Mouse (Mus musculus) adrenal gland, postnatal 4 days (tissue): ENCODE data around the gene Hcfc1. TPM values are rescaled to one million over a fixed set of nuclear protein-coding genes. Genes with fewer than 3 reads are reported as not detected.

Experiments
- DNase-seq, 2 experiments: peaks; one replicate each; pipeline ENCODE4 v3.0.0; 2021 to 2022; ENCODE audit warnings: low spot score in 2 of 2, mixed read lengths in 2 of 2
- total RNA-seq, 2 experiments: library from RNA; stranded (reverse); gene quantifications; 2 replicates each; pipeline ENCODE4 v1.2.3; 2021

Hcfc1 gene
- total RNA-seq, 2 experiments from 2014 or later = 93.9 to 95.8 TPM

GRCm38 (mm10) chrX:73946896-73947295, 19.3 kb downstream of the Hcfc1 start:
- no peak for DNase-seq

DNA sequence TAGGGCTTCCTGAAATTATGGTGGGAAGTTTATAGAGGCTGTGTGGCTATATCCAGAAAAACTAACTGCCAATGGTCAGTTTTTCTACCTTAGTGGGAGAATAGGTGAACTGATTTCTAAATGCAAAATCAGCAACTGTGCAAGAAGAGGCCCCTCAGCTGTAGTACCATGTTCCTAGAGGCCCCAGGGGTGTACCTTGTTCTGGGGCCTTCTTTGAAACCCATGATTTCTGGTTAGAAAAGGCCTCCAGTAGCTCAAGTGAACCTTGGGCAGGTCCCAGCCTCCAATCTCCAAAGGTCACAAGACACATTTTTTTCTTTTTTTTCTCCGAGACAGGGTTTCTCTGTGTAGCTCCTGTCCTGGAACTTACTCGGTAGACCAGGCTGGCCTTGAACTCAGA, 23.9 kb downstream of the Hcfc1 start:
- no peak for DNase-seq

- no peak for DNase-seq
Measured at GRCm38 (mm10) chrX:73941860-73942259, 24.3 kb downstream of the Hcfc1 start.

GRCm38 (mm10) chrX:73931871-73932270, 34.3 kb downstream of the Hcfc1 start:
- no peak for DNase-seq

DNA sequence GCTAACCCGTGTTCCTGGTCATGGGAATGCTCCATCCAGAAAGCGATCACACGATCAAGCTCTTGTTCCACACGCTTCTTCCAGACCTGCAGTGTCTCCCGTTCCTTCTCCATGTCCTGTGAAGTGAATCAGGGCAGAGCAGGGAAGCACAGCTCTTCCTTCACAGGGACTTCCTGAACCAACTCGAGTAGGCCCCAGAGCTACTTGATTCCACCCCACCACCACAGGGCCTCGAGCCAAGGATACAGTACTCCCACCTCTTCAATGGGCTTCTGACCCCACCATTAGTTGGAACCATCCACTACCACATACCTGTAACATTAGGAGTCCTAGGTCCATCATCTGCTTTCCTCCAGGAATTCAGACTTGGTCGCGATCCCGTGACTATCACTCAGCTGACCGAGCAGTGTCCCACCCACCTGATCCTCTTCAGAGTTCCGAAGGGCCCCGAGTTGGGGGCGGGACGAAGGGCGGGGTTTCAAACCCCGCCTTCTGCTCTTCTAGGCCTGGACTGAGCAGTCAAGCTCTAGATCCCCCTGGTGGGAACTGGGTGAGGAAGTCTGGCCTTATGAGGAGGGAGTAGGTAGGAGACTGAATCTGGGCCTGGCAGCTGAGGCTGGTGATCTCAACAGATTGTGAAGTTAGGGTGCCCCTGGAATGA, 35.6 kb downstream of the Hcfc1 start, which contains the start of gene Renbp:
Gene Renbp (minus strand): TSS at position 449 of the 661 bp plus-strand sequence.
- DNase-seq = peak in 1 of 2 experiments; percentile 32

DNA sequence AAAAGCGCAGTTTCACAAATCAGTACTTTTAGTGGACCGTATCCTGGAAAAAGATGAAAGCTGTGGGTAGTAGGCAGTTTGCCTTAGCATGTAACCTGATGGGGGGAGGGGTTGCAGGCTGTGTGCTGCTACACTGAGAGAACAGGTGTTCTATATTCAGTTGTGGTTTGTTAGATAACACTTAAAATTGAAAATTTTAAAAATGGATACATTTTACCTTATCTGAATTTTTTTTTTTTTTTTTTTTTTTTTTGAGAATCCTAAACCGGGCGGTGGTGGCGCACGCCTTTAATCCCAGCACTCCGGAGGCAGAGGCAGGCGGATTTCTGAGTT, 43.6 kb downstream of the Hcfc1 start:
- DNase-seq = no peak

GRCm38 (mm10) chrX:73921823-73922549, 44.2 kb downstream of the Hcfc1 start, which contains the start of the genes Arhgap4 and Naa10:
TSS of gene Arhgap4 (minus strand) at chrX:73921870.
TSS of gene Naa10 (minus strand) at chrX:73921944.
- peak; percentile 56 to 71 for DNase-seq

- no peak for DNase-seq
Measured at GRCm38 (mm10) chrX:73921285-73921822, 44.8 kb downstream of the Hcfc1 start.

DNA sequence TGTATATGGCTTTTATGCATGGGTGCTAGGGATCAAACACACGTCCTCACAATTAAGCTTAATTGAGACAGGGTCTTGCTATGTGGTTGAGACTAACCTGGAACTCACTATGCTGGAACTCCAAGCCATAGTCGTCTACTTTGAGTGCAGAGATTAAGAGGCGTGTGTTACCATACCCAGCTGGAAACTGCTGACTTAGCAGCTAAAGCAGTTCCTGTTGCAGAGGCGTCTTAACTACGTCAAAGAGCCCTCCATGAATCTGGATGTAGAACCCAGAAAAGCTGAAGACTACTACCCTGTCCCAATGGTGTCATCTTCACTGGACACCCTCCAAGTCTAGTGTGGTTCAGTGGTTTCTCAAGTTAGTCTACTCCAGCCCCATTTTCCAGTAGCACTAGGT, 47.5 kb downstream of the Hcfc1 start:
- no peak for DNase-seq

- DNase-seq = no peak
Measured at GRCm38 (mm10) chrX:73916945-73917344, 49.2 kb downstream of the Hcfc1 start.

DNA sequence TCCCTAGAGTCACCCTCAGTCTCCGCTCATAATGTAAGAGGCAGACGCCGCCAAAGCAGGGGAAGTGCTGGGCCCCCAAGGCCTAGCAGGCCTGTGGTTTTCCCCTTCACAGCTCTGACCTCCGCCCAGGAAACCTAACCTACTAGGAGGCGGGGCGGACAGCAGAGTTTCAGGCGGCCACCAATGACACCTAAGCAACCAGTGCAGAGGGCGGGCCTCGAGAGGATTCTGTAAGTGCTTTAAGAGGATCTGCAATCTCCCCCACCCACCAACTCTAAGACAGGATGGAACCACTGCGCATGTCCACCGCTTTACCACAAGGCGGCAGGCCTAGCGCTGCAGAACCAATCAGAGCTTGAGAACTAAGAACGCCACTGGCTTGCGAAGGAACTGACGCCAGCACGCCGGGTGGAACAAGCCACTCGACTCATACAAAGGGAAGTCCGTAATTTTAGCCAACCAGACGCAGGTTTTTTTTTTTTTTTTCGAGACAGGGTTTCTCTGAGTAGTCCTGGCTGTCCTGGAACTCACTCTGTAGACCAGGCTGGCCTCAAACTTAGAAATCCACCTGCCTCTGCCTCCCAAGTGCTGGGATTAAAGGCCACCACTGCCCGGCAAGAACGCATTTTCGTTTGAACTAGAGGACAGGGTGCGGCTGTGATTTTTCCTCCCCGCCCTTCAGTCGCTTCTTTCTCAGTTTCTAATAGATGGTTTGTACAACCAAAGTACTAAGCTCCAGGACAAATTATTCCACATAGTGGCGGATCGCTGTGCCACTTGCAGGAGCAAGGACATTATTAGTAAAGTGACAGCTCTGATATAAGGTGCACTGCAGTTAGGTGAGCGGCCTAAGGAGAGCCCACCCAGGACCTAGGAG, 51.1 kb downstream of the Hcfc1 start:
- DNase-seq = peak; percentile 31 to 64

DNA sequence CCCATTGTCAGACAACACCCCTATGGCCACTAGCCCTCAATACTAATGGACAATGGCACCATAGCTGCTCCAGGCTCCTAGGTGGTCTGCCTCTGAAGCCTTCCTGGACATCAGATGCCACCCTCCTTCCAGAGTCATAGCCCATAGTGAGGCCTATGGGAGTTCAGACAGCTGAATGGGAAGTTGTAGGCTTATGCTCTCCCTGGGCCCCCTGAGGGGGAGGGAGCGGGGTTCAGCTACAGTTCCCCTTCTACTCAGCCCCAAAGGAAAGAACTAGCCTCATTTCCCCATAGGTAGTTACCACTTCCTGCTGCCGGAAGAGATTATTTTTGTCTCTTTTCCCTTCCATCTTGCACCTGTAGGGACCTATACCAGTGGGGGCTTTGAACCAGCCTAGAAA, 54.6 kb downstream of the Hcfc1 start:
- DNase-seq = no peak

- DNase-seq = no peak
Measured at GRCm38 (mm10) chrX:73911156-73911555, 55.0 kb downstream of the Hcfc1 start.

- no peak for DNase-seq
Measured at GRCm38 (mm10) chrX:73910451-73910850, 55.7 kb downstream of the Hcfc1 start.

DNA sequence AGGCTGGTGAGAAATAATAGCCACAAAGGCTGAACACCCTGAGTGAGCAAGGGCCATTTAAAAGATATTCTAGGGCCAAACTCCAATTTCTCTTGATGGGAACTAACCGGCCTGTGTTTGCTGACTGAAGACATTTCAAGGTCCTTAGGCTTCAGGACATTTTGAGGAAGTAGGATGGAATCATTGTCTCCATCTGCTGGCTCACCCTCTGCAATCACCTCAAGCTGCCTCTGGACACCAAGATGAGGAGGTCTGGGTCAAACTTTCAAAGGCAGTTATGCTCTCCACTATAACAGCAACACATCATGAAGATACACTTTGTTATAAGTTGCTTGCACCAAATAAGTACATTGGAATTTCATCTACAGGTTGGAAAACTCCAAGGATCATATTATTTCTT, 56.1 kb downstream of the Hcfc1 start:
- DNase-seq = no peak

DNA sequence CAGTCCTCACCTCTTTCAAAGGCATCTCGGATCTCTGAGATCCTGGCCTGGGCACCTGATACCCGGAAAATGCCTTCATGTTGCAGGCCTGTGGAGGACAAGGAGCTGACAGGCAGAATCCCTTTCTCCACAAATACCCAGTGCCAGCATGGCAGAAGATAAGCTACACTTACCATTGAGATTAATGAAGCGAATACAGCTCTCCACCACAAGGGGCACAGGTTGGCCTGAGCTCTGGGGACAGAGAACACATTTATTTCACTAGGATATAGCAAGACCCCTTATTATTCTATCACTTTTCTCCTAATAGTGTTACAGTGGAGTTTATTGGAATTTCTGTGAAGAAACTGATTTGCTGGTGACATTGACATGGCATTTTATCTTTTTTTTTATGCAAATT, 68.2 kb downstream of the Hcfc1 start:
- DNase-seq = no peak

DNA sequence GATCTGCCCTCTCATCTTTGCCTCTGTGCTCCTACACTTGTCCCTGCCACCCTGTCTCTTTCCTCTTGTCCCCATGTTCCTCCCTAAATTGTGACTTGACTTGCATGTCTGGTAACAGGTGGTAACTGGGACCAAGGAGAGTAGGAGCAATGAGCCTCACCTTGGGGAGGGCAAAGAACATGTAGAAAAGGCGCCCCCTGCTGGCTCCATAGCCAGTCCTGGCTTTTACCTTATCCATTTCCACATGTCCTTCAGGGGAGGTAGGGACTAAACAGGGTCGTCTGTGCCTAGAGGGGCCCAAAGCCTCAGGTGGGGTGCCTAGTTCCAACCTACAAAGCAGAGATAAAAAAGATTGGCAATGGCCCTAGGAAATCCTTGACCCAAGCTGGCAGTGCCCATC, 70.4 kb downstream of the Hcfc1 start, which contains the start of gene L1cam:
Gene L1cam (minus strand): TSS at position 387 of the 400 bp plus-strand sequence.
- no peak for DNase-seq

DNA sequence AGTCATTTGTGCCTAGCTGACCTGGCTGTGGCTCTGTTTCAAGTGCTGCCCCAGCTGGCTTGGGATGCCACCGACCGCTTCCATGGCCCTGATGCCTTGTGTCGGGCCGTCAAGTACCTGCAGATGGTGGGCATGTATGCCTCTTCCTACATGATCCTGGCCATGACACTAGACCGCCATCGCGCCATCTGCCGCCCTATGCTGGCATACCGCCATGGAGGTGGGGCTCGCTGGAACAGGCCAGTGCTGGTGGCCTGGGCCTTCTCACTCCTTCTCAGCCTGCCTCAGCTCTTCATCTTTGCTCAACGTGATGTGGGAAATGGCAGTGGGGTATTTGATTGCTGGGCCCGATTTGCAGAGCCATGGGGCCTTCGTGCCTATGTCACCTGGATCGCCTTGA, 73.3 kb downstream of the Hcfc1 start:
- DNase-seq = no peak
